Mouse (Mus musculus) central nervous system, embryonic 18 days (tissue): ENCODE results near the gene Wbp2nl. TPM values are rescaled to one million over a fixed set of nuclear protein-coding genes. Genes with fewer than 3 reads are reported as not detected.

ENCODE experiments used
- polyA plus RNA-seq: library from polyadenylated mRNA; depleted of rRNA; stranded (reverse); fragments of >200 nt; gene quantifications from 2 replicates; pipeline ENCODE4 v1.2.3, GENCODE M21; 2012; rRNA removed

The Wbp2nl gene
- 0.21 and 0.51 TPM in 2 replicates for polyA plus RNA-seq

GRCm38 (mm10) chr15:82298764-82299561 lies at the start of gene Wbp2nl:
Wbp2nl (plus strand) TSS chr15:82298954.

GRCm38 (mm10) chr15:82252097-82252496 lies 46.7 kb upstream of the Wbp2nl start, which contains the start of gene 1500009C09Rik:
1500009C09Rik (plus strand) TSS chr15:82252397.

GRCm38 (mm10) chr15:82274593-82274926 lies 24.2 kb upstream of the Wbp2nl start, which contains the start of gene Sept3:
Sept3 (plus strand) TSS chr15:82274893.

GRCm38 (mm10) chr15:82338593-82339112 lies 39.9 kb downstream of the Wbp2nl start, which contains the start of the genes Naga, Pheta2 and Smdt1:
Naga (minus strand) TSS chr15:82338925.
Pheta2 (plus strand) TSS chr15:82338942.
Smdt1 (plus strand) TSS chr15:82338959.

GRCm38 (mm10) chr15:82354126-82354945 lies 55.6 kb downstream of the Wbp2nl start, which contains the start of gene Ndufa6:
Ndufa6 (minus strand) TSS chr15:82354322.

Other genes with a start within 250 kb of the Wbp2nl start
- gene 4930407I10Rik, start 239.8 kb upstream of the Wbp2nl start, polyA plus RNA-seq = not detected in 2 replicates
- gene Mei1, start 229.0 kb upstream of the Wbp2nl start, polyA plus RNA-seq = 0.13 and 0.21 TPM in 2 replicates
- gene Ccdc134, start 171.0 kb upstream of the Wbp2nl start, polyA plus RNA-seq = 18.4 and 19.4 TPM in 2 replicates
- gene Srebf2, start 151.8 kb upstream of the Wbp2nl start, polyA plus RNA-seq = 121 and 141 TPM in 2 replicates
- 2.3 and 2.6 TPM in 2 replicates for gene Shisa8, start 86.1 kb upstream of the Wbp2nl start, polyA plus RNA-seq
- gene Tnfrsf13c, start 74.6 kb upstream of the Wbp2nl start, polyA plus RNA-seq = 0.39 TPM in 2 replicates
- 11.6 and 11.9 TPM in 2 replicates for gene Cenpm, start 54.2 kb upstream of the Wbp2nl start, polyA plus RNA-seq
- gene 1500009C09Rik, start 46.6 kb upstream of the Wbp2nl start, polyA plus RNA-seq = 96.7 and 103 TPM in 2 replicates
- gene Sept3, start 24.1 kb upstream of the Wbp2nl start, polyA plus RNA-seq = 428 and 449 TPM in 2 replicates
- 37.9 TPM in 2 replicates for gene Naga, start 40.0 kb downstream of the Wbp2nl start, polyA plus RNA-seq
- 0.92 and 1.4 TPM in 2 replicates for gene Pheta2, start 40.0 kb downstream of the Wbp2nl start, polyA plus RNA-seq
- gene Smdt1, start 40.0 kb downstream of the Wbp2nl start, polyA plus RNA-seq = 264 and 271 TPM in 2 replicates
- 393 and 416 TPM in 2 replicates for gene Ndufa6, start 55.4 kb downstream of the Wbp2nl start, polyA plus RNA-seq
- 8.8 and 10.3 TPM in 2 replicates for gene Cyp2d22, start 81.3 kb downstream of the Wbp2nl start, polyA plus RNA-seq
- gene Cyp2d11, start 95.1 kb downstream of the Wbp2nl start, polyA plus RNA-seq = not detected in 2 replicates
- gene Cyp2d10, start 108.2 kb downstream of the Wbp2nl start, polyA plus RNA-seq = 0.07 TPM in 1 of 2 replicates, not detected in the other
- gene Cyp2d9, start 134.5 kb downstream of the Wbp2nl start, polyA plus RNA-seq = not detected in 2 replicates